Mouse (Mus musculus) stomach, embryonic 14.5 days (tissue): Measurements from ENCODE around the gene Fads3. TPM values are rescaled to one million over a fixed set of nuclear protein-coding genes. Genes with fewer than 3 reads are reported as not detected.

Source experiments
- ATAC-seq: fragments of 200-750 bp; cut with Nextera tagmentation; 2 replicates; pipeline ENCODE4 v1.8.0; 2017; ENCODE audit warnings: low read depth, moderate TSS enrichment; ENCODE audit not compliant: insufficient number of reproducible peaks, insufficient read depth, low FRiP score
- H3K27ac ChIP-seq: fragments of 300-500 bp; sonication (generic); 2 replicates; pipeline ENCODE4 v1.5.1; 2014; ENCODE audit warnings: mild to moderate bottlenecking, low read length, moderate library complexity, mixed read lengths
- H3K27me3 ChIP-seq: fragments of 300-500 bp; sonication (generic); 2 replicates; pipeline ENCODE4 v1.6.1; 2014; ENCODE audit warnings: low read length, control low read depth, mixed read lengths; ENCODE audit not compliant: control insufficient read depth, insufficient read depth
- H3K36me3 ChIP-seq: fragments of 300-500 bp; sonication (generic); 2 replicates; pipeline ENCODE4 v1.6.1; 2014; ENCODE audit warnings: mild to moderate bottlenecking, control low read depth, low read length, moderate library complexity, mixed read lengths; ENCODE audit not compliant: control insufficient read depth, insufficient read depth
- H3K4me1 ChIP-seq: fragments of 300-500 bp; sonication (generic); 2 replicates; pipeline ENCODE4 v1.6.1; 2014; ENCODE audit warnings: low read length, control low read depth, mixed read lengths; ENCODE audit not compliant: control insufficient read depth, insufficient read depth
- H3K4me2 ChIP-seq: fragments of 300-500 bp; sonication (generic); replicated peaks from 2 replicates; pipeline ENCODE4 v1.6.1; 2014; ENCODE audit warnings: low read depth, low read length, control low read depth
- H3K4me3 ChIP-seq: fragments of 300-500 bp; sonication (generic); 2 replicates; pipeline ENCODE4 v1.5.1; 2014; ENCODE audit warnings: low read depth, low read length, control low read depth
- H3K9ac ChIP-seq: fragments of 300-500 bp; sonication (generic); replicated peaks from 2 replicates; pipeline ENCODE4 v1.6.1; 2014; ENCODE audit warnings: low read depth, mild to moderate bottlenecking, control low read depth, low read length, moderate library complexity, mixed read lengths
- H3K9me3 ChIP-seq: fragments of 300-500 bp; sonication (generic); 2 replicates; pipeline ENCODE4 v1.6.1; 2016; ENCODE audit warnings: low read depth, low read length, control low read depth; ENCODE audit not compliant: control insufficient read depth
- WGBS: fragments of 180-500 bp; shearing (Covaris S2); extraction: QIAGEN DNeasy Blood & Tissue Kit; methylation state at CpG from one replicate; pipeline ENCODE4 v1.1.7; 2014; 5-methylcytosine and 5-hydroxymethylcytosine counted together
- polyA plus RNA-seq: library from polyadenylated mRNA; unstranded; fragments of >200 nt; fragmentation: Nextera tagmentation; extraction: Ambion mirVana; gene quantifications from 2 replicates; pipeline ENCODE4 v1.2.1, GENCODE M21; 2014

The Fads3 gene
- polyA plus RNA-seq, 1 experiment from 2014 or later = 9.1 TPM

DNA sequence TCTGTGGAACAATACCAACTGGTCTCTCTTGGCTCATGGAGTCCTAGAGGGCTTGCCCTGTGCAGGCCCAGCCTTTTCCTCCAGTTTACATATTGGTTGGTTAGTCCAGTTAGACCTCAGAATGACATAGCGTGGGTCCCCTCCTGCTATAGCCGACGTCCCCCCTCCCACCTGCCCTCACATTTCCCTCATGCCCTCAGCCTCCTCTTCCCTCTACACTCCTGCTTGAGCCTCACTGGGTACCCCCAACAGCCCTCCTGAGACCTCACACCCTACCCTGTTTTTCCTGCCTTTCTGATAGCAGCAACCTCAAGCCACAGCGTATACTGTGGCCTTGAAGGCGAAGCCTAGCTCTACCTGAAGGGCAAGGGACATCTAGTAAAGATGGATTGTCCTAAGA, 21.5 kb downstream of the Fads3 start:
- no peak for ATAC-seq

DNA sequence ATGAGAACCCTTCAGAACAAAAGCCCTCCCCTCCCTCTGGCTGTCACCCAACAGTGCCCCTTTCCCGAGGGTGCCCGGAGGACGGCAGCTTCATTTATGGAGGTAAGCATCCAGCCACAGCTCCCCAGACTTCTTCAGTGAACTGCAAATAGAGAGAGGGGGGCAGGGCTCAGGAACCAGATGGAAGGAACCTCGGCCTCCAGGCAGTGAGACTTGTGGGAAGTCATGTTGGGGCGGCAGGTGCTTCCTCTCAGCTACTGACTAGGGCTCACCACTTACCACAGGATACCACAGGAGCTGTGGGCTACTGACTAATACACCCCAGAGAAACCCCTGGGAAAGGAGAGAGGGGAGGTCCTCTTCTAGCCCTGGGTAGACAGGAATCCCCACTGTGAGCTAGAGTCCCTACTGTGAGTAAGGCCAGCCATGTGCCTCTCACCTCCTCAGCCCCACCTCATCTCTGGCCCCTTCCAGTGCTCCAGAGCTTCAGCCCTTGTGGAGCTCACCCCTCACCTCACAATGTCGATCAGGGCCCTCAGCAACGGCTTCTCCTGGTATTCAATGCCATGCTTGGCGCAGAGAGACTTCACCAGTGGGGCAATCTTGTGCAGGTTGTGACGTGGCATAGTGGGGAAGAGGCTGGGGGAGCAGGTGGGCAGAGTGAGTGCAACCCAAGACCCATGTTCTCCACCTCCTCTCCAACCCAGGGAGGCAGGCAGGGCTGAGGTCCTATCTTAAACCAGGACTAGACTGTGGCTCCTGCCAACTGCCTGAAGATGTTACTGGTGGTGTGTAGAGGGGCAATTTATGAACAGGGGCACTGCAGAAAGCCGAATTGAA, 23.0 kb downstream of the Fads3 start:
- Histone ChIP-seq H3K27ac (no peak overlapping the region), H3K9ac (no peak overlapping the region), H3K36me3 (peaks cover 60% of the 10 kb centered on the region), H3K27me3 (no peaks in the 10 kb centered on the region), H3K4me3 (no peak overlapping the region), H3K4me2 (no peak overlapping the region), H3K9me3 (no peaks in the 10 kb centered on the region), H3K4me1 (no peaks in the 10 kb centered on the region)
- ATAC-seq = no peak
- WGBS = 84% methylated on average over 10 of the region's 10 CpGs

More for the DNA sequence above, 21.5 kb downstream of the Fads3 start:
- Histone ChIP-seq H3K4me3 (no peak overlapping the region), H3K36me3 (peaks cover 62% of the 10 kb centered on the region), H3K27ac (no peak overlapping the region), H3K4me2 (no peak overlapping the region), H3K4me1 (no peaks in the 10 kb centered on the region), H3K27me3 (no peaks in the 10 kb centered on the region), H3K9me3 (no peaks in the 10 kb centered on the region), H3K9ac (no peak overlapping the region)
- 86% methylated on average over 5 of the region's 5 CpGs for WGBS

DNA sequence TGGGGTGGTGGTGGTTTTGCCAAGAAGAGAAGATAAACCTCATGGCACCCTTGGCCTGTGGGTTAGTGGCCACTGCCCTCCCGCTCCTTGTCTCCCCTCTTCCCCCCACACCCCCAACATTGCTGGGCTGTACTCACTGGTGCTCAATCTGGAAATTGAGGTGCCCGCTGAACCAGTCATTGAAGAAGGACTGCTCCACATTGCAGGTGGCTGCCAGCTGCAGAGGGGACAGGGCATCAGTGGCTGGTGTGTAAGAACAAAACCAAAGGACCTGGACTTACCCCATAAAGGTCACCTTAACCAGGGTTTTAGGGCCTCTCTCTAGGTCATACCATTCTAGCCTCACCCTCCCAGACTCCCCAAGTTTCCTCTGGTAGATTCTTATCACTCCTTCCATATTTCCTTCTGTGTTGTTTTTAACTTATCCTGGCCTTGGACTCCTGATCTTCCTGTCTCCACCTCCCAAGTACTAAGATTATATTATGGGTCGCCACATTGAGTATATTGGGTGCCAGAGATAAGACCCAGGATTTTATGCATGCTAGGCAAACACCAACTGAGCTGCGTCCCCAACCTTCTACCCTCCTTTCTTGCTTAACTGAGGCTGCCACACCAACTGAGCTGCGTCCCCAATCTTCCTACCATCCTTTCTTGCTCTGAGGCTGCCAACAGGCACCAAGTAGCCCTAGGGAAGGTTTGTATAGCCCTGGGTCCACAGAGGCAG, 24.3 kb downstream of the Fads3 start:
- WGBS = 94% methylated on average over 5 of the region's 5 CpGs
- H3K27me3 ChIP-seq = no peaks in the 10 kb centered on the region
- H3K4me1 ChIP-seq = no peaks in the 10 kb centered on the region
- H3K36me3 ChIP-seq = peaks cover 71% of the 10 kb centered on the region
- H3K9ac ChIP-seq = no peak overlapping the region
- no peak overlapping the region for H3K27ac ChIP-seq
- H3K9me3 ChIP-seq = no peaks in the 10 kb centered on the region
- H3K4me3 ChIP-seq = no peak overlapping the region
- no peak for ATAC-seq
- H3K4me2 ChIP-seq = no peak overlapping the region

DNA sequence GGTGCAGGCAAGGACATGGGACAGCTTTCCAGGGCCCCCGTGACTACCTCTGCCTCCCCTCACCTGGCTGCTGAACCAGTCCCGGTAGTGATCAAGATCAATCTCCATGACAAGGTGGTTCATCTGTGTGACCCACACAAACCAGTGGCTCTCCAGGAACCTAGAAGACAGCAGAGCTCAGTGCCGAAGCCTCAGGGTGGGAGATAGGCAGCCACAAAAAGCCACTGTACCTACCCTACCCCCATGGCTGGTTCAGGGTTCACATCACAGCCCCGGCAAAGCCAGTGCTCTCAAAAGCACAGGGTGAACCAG, 24.8 kb downstream of the Fads3 start:
- no peaks in the 10 kb centered on the region for H3K27me3 ChIP-seq
- 88% methylated on average over 4 of the region's 4 CpGs for WGBS
- no peak overlapping the region for H3K4me2 ChIP-seq
- H3K9ac ChIP-seq = no peak overlapping the region
- H3K9me3 ChIP-seq = no peaks in the 10 kb centered on the region
- no peak for ATAC-seq
- H3K36me3 ChIP-seq = peaks cover 74% of the 10 kb centered on the region
- no peak overlapping the region for H3K27ac ChIP-seq
- no peaks in the 10 kb centered on the region for H3K4me1 ChIP-seq
- H3K4me3 ChIP-seq = no peak overlapping the region

DNA sequence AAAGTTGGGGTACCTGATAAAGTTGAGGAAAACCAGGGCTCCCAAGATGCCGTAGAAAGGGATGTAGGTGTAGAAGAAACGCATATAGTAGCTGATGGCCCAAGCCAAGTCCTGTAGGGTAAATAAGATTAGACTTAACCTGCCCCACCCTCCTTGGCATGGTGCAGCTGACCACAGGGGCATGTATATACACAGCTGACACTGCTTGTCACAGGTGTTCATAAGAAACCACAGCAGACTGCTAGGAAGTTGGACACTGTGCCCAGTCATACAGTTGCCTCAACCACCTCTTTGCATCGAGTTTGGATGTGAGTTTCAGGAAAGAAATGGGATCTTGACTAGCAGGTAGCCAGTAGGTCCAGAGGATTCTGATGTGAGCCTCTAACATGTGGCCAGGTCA, 25.1 kb downstream of the Fads3 start:
- no peak for ATAC-seq
- Histone ChIP-seq H3K4me1 (no peaks in the 10 kb centered on the region), H3K27me3 (no peaks in the 10 kb centered on the region), H3K4me2 (no peak overlapping the region), H3K9me3 (no peaks in the 10 kb centered on the region), H3K9ac (no peak overlapping the region), H3K27ac (no peak overlapping the region), H3K4me3 (no peak overlapping the region), H3K36me3 (peaks cover 75% of the 10 kb centered on the region)
- 92% methylated on average over 3 of the region's 3 CpGs for WGBS

DNA sequence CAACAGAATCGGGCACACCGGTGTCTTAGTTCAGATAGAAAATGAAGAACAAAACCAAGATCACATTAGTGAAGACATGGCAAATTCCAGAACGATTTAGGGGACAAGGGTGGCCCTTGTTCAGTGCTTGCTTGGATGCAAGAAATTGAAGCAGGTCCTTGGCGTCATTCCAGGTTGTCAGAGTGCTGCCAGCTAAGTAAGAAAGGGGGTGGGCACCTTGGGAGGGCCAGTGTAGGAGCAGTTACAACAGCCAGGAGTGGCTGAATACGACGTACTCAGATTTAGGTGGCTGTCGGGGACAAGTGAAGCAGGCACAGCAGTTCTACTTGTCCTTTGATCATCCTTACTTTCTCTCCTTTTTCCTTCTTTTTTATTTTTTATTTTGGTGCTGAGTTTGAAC, 26.3 kb downstream of the Fads3 start:
- no peak overlapping the region for H3K4me3 ChIP-seq
- no peak overlapping the region for H3K9ac ChIP-seq
- peaks cover 74% of the 10 kb centered on the region for H3K36me3 ChIP-seq
- 88% methylated on average over 7 of the region's 7 CpGs for WGBS
- ATAC-seq = no peak
- H3K4me2 ChIP-seq = no peak overlapping the region
- H3K4me1 ChIP-seq = no peaks in the 10 kb centered on the region
- H3K27ac ChIP-seq = no peak overlapping the region
- no peaks in the 10 kb centered on the region for H3K9me3 ChIP-seq
- H3K27me3 ChIP-seq = no peaks in the 10 kb centered on the region

DNA sequence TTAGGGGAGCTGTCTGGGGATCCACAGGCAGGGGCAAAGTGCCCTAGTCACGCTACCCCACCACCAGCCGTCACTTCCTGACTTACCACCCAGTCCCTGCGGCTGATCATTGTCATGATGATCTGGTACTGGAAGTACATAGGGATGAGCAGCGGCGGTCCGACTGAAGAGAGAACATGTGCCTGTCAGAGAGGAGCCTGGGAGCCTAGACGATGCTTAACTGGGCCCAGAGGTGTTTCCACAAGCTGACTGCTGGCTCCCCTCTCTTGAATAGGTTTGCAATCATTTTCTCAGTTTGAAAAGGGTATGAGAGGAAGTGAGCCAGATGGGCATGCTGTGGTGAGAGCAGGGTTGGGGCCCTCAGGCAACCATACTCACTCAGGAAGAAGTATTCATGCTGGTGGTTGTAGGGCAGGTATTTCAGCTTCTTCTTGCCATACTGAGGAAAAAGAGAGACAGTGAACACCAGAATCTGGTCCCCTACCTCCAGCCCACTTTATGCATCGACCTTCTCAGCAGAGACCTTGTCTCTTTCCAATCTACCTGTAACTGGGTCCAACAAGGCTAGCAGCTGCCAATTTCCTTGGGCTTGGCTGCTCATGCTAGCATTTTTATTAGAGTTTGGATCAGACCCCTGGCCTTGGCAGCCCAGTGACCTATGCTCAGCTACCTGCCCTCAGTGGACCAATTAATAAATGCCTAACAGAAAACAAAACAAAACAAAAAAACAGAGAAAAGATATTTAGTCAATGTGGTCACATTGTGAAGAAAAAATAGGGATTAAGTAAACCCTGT, 29.0 kb downstream of the Fads3 start:
- Histone ChIP-seq H3K4me1 (no peaks in the 10 kb centered on the region), H3K9me3 (0 out of 2 replicates have a peak, but pooled peaks cover 2% of the 10 kb centered on the region), H3K9ac (no peak overlapping the region), H3K27ac (no peak overlapping the region), H3K4me2 (no peak overlapping the region), H3K27me3 (no peaks in the 10 kb centered on the region), H3K4me3 (no peak overlapping the region), H3K36me3 (peaks cover 72% of the 10 kb centered on the region)
- 97% methylated on average over 8 of the region's 8 CpGs for WGBS
- ATAC-seq = no peak

DNA sequence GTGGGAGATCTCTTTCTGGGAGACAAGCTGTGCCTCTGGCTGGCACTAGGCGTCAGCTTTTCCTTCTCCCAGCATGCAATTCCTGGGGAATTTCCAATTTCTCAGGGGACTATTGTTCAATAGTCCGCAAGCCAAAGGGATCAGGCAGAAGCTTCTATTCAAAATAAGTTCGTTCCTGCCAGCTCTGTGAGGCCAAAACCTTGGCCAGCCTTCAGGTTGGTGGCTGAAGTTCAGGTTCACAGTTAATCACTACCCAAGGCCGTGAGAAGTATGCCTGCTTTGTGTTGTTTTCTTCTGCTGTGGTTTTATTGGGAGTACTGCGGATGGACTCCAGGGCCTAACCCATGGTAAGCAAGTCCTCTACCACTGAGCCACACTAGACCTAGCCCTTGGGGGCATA, 29.8 kb downstream of the Fads3 start:
- Histone ChIP-seq H3K4me2 (no peak overlapping the region), H3K36me3 (peaks cover 74% of the 10 kb centered on the region), H3K9me3 (0 out of 2 replicates have a peak, but pooled peaks cover 2% of the 10 kb centered on the region), H3K4me1 (no peaks in the 10 kb centered on the region), H3K9ac (no peak overlapping the region), H3K4me3 (no peak overlapping the region), H3K27me3 (no peaks in the 10 kb centered on the region), H3K27ac (no peak overlapping the region)
- WGBS = 84% methylated on average over 5 of the region's 5 CpGs
- no peak for ATAC-seq
